Mouse (Mus musculus) retina, embryonic 14.5 days (tissue): ENCODE measurements around the gene Oxct2a.
"Not testable (repeated sequence)": the region's sequence is repeated elsewhere in the genome, so short reads cannot be mapped to it uniquely, and the experiment has no call there.

ENCODE experiments used
- DNase-seq: peaks from one replicate; pipeline ENCODE4 v3.0.0-alpha.2; 2015; ENCODE audit warnings: low spot score

Oxct2a gene

DNA sequence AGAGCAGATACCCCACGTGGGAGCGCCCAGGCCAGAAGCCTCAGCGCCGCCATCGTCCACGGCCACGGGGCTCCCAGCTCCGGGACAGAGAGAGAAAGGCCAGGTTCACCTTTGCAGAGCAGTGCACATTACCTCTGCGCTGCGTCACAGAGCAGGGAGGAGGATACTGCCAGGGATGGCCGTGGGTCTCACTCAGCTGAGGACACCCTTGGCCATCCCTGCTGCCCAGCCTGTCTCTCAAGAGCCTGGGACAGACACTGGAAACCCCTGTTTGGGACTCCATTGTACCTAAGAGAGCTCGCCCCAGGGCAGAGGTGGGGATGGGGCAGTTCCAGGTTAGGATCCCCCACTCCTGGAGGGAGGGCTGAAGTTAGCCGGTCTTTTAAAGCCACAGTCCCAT, at the start of gene Oxct2a:
Gene Oxct2a, minus strand, starts transcription at position 101 of the 400 bp plus-strand sequence.
- no peak for DNase-seq

DNA sequence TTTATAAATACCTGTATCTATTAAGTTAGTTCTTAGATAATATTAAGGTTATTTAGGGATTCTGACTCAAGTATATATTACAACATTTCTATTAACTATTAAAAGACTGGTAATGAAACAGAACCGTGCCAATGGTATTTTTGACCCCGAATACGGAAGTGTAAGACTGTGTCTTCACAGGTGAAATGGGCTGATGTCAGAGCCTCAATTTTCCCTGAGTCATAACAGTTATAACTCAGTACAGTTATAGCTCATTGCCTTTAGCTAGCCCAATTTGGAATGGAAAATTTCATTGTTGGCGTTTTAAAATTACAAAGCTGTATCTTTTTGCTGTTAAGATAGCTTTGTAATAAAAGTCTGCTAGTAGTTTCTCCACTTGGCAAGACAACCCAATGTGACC, 40.1 kb upstream of the Oxct2a start:
- DNase-seq = no peak

DNA sequence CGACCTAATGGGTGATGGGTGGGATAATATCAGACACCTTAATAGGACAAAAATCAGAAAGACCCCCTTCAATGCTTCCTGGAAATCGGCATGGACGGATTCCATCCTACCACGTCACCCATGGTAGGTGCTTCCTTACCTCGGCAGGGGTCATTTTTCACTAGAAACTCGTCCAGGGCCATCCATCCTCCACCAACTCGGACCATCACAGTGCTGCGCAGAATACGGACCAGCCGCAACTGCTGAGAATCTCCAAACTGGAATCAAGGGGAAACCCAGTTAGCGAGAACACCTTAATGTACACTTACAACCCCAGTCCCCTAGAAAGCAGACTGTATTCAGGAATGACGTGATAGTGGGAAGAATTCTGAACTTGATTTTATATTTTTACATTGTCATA, 37.3 kb upstream of the Oxct2a start:
- DNase-seq = no peak

DNA sequence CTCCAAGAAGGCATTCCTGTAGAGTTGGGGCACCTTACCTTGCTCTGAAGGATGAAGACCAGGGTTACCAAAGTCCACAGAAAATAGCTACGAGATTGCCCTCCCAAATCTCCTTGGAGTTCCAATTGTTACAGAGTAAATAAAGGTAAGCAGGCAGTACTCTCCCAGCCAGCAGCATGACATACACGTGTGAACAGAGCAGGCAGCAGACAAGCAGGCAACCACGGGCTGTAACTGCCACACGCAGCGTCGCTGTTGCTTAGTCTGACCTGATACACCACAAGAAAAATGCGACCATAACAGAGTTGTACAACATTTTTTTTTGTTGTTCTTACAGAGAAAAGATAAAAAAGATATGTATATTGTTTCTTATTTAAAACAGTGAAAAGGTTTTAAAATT, 35.2 kb upstream of the Oxct2a start:
- DNase-seq = no peak

DNA sequence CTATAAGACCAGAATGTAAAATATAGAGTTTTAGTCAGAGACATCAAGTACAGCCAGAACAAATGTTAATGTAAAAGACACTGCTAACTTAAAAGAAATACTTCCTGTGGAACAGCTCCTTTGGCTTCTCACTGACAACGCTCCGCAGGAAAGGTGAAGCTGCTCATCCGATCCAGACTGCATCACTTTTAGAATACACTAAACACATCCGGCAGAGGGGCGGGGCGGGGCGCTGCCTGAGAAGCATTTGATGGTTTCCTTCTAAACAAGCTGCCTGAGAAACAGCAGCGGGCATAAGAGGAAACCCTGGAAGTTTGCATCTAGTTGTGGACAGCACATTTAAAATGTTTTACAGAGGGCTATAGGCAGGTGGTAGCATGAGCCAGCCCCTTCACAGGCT, 32.5 kb upstream of the Oxct2a start:
- DNase-seq = no peak

DNA sequence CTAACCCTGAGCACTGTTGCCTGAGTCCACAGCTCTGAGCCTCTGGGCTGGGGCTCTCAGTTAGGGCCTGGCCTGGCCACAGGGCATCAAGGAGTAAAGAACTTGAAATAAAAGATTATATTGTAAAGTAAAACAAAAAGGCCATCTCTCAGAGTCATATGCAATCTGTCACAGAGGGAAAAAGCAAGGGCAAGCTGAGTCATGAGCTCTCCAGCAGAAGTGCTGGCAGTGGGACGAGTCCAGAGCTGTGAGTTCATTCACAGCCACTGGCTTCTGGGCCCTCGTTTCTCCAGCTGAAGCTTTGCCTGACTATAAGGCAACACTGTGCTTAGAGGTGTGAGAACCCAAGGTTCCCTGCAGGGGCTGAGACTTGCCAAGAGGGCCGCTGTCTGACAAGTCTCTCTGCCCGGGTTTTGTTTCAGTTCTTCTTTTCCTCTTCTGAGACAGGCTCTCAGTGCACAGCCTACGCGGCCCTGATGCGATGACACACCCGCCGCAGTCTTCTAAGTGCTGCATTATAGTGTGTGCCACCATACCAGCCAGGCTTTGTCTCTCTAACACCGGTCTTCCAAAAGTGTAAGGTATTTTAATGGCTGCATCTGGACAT, 29.9 kb upstream of the Oxct2a start:
- no peak for DNase-seq

DNA sequence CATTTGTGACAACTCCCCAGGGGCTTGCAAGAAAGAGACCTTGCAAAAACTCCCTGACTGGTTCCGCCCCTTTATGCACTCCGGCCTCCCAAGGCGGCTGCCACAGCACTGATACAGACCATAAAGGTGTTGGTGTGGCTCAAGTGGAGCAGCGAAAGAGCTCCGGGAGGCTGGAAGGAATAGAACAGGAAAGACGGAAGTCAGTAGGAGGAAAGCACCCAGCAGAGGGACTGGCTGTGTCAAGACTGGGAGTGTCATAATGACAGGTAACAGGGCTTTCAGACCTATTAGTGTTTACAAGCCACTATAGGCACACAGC, 20.0 kb upstream of the Oxct2a start:
- DNase-seq = no peak

DNA sequence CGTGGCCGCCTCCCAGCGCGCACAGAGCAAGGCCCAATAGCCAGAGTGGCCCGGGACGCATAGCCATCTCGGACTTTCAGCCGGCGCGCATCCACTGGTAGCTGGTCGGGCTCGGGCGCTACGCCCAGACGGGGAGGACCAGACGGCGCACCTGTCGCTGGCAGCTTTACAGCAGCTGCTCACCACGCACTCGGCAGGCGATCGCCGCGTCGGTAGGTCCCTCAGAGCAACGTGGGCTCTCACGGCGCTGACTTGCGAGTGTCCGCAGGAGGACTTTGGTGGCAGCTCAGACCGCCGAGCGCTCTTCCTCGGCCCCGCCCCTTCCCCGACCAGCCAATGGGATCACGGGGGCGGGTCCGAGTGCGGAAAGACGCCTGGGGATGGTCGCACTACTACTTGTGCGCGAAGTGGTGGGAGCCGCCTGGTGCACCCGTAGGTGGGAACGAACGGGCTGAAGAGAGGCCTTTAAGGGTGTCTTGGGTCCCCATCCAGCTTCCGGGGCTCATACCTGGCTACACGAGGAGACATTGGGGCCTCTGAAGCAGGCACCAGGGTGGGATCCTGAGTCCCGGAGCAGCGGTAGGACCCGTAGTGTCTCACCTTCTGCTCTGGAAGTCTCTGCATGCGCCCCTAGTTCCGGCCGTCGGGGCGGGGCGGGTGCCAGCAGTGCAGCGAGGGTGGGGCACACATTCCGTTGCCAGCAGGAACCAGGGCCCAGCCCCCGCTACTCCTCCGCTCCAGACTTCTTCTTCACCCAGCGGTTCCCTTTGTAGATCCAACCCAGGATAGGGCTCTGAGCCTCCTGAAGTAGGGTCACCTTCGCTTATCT, 19.4 kb upstream of the Oxct2a start, which contains the start of gene Bmp8a:
Gene Bmp8a, minus strand, starts transcription at position 611 of the 829 bp plus-strand sequence.
- DNase-seq = peak; percentile 84

DNA sequence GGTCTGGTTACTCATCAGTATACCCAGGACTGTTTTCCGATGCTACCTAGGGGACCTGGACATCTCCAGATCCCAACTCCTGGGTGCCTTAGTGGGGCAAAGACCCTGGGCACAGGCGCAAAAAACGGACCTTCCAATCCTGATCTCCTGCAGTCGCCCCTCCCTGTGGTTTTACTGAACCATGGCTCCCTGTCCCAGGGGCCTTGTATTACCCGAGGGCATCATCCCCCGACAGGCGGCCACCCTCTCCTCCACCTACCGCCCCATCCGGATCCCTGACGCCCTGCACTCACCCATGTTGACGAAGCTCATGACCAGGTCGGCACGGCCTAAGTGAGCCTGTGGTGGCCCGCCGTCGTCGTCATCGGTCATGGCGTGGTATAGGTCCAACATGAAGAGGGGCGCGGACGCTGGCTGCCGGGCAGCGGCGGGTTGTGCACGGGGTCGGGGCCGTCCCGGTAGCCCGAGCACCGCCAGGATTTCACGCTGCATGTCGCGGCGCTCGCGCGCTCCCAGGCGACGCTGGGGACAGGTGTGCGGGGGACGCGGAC, 18.7 kb upstream of the Oxct2a start:
- peak; percentile 20 for DNase-seq

DNA sequence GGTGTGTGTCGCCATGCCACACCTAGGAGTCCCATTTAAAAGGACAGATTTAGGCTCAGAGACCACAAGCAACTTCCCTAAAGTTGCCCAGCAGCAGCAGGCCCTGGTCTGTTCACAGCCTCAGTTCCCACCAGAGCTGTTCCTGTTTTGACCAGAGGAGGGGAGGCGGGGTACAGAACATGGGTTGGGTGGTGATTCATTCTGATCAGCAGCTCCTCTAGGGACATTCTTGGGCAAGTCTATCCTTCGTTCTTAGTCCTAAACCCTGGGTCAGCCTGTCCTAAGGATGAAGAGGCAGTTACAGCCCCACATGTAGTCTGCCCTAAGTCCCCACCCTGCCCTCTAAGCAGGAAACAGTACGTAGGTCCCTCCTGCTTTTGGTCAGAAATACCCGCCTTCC, 16.8 kb upstream of the Oxct2a start:
- no peak for DNase-seq

DNA sequence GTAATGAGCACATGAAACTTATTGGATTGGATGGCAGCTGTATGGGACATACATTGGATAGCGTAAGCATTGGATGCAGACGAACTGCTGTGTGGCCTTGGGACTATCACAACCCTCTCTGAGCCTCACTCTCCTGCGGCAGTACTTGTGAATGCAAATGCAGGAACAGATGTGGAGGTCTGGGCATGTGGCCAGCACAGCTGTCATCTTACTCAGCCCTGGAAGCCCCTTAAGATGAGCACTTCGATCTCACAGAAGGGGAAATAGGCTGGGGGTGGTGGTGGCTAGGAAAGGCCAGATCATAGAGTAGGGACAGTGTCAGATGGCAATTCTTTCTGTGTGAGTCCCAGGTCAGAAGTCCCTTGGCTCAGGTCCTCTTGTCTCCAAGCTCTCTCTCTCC, 14.3 kb upstream of the Oxct2a start:
- no peak for DNase-seq

DNA sequence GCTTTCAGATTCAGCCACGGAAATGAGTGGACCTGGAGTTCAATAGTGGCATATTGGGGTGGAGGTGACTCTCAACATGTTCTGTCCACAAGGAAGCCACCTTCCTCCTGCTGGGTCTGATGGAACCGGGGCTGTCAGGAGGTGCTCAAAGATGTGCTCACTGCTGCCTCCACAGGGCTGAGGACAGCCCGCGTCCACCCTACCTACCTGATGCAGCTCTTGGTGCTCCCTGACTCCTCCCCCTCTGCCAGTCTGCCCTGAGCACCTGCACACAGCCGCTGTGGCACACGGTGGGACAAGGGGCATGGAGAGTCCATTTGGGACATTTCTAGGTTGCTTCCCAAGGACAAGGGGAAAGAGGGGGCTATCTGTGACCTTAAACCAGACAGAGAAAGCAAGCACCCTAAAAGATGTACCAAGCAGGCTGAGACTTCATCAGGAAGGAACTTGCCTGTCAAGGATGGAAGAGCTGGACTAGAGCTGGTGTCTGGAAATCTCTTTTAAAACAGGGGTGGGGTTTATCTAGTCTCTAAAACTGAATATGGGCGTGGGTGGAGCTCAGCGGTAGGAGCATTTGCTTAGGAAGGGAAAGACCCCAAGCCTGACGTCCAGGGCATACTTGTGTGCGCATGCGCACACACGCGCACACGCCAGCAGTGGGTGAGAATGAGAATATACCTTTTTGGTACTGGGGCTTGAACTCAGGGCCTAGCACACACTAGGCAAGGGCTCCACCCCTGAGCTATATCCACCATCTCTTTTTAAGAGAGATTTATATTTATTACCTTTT, 12.6 kb upstream of the Oxct2a start:
- no peak for DNase-seq

DNA sequence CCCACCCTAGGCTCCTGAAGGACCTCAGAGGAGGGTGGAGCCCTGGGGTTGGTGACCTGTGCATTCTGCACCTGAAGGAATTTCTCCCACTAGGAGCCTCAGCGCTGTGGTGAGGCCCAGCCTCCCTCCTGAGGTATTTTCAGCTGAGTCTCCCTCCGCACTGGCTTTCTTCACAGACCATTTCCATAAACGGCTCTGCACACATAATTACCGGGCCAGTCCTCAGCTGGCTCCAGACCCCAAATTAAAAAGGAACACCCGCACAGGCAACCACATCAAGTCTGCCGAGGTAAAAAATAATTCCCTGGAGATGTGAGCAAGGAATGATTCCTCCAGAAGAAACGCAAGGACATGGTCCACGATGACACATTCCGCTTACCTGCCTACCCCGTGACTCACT, 11.8 kb upstream of the Oxct2a start:
- DNase-seq = not testable (repeated sequence)

DNA sequence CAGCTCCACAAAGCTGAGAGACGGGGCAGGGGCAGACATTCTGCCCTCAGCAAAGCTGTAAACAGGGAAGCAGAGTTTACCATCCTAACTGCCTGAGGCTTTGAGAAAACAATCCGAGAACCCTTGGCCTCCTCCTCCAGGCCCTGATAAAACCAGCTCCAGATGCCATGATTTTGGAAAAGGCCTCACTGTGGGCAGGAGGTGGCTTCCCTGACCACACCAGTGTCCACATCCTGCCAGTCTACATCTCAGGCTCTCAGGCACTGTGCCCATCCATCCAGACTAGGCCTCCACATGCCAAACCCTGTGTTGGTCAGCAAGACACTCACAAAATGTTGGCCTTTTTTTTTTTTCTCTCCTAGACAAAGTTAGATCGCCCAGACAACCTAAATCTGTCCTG, 10.7 kb upstream of the Oxct2a start:
- DNase-seq = no peak

DNA sequence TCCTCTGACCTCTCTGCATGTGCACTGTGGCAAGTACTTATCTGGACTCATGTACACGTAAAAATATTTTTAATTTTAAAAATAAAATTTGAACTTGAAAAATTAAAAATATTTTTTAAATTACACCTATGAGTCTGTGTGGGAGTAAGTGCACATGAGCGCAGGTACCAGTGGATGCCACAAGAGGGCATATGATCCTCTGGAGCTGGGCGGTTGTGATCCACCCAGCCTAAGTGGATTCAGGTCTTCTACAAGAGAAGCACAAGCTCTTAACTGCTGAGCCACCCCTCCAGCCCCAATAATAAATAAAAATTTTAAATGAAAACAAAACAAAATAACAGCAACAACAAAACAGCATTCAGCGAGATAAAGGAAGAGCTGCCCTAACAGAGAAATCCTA, 9.7 kb upstream of the Oxct2a start:
- no peak for DNase-seq

DNA sequence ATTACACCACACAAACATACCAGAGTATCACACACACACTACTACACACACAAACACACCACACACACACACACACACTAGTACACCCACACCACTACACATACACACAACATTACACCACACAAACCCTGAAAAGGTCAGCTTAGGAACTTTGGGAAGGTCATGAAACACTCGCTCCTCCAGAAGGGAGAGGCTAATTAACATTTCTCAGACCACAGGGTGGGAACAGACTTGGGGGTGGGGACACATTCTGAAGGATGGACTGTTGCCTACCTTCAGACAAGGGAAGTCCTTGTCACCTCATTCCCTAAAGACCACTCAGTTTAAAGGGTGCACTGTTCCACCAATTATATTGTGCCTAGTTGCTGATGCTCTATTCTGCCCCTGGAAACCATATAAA, 8.5 kb upstream of the Oxct2a start:
- DNase-seq = not testable (repeated sequence)

DNA sequence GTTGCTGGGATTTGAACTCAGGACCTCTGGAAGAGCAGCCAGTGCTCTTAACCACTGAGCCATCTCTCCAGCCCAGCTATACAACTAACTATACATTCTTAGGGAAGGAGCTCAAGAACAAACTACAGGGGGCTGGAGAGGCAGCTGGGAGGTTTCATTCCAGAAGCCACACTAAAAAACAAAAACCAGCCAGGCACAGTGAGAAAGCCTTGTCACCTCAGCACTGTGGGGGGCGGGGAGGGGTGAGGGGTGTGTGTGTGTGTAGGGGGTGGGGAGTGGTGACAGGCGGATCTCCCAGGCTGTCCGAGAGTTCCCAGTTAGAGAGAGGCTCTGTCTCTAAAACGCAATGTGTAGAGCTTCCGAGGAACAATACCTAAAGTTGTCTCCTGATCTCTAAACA, 7.9 kb upstream of the Oxct2a start:
- no peak for DNase-seq

DNA sequence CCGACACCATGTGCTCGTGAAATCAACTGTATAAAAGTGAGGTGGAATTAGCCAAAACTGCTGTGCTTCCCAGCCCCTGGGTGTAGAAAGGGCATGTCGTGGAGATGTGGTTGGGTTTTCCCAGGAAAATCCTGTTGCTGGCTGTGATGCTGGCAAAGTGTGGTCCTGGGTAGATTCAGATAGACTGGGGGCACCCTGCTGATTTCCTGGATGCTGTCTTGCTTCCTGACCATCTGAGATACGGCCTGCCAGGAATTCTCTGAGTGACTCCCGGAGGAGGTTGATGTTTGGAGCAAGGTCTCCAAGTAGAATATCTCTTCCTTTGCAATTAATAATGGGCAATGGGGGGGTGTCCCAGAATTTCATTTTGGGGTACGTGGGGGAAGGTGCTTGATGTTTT, 5.5 kb upstream of the Oxct2a start:
- DNase-seq = no peak

DNA sequence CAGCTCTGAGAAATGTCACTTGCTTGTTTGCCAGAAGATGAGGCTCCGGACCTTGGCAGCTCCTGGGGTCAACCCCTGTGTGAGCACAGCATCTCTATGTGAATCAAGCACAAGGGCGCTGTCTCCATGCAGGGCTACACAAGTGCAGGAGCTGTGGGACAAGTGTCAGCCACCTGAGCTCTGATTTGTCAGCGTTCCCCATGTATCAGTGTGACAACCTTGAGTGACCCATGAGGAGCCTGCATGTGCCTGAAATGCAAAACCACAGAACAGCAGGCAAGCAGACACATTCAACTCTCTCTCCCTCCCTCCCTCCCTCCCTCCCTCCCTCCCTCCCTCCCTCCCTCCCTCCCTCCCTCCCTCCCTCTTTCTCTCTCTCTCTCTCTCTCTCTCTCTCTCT, 4.2 kb upstream of the Oxct2a start:
- no peak for DNase-seq

DNA sequence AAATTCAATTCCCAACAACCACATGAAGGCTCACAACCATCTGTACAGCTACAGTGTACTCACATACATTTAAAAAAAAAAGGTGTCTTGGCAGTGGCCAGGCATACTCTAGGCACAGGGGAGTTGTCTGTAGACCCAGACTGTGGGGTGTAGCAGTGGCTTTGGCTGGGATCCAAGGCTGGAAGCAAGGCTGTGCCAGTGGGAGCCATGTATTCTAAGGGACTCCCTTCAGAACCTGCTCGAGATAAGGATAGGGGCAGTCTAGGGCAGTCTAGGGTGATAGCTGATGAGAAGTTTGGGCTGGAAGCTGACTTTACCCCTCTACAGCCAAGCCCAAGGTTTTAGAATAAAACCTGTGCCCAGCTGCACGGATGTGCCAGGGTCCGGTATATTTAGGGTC, 2.7 kb upstream of the Oxct2a start:
- DNase-seq = no peak

DNA sequence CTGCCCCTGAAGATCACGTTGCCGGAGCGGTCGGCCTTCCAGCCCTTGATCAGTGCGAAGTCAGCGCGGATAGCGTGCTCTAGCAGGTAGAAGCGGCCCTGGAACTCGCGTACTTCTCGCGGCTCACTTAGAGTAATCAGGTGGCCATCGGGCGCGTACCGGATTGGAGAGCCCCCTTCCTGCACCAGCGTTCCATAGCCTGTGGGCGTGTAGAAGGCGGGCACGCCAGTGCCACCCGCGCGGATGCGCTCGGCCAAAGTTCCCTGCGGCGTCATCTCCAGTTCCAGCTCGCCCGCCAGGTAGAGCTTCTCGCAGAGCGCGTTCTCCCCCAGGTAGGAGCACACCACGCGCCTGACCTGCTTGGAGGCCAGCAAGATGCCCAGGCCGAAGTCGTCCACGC, 524 bp downstream of the Oxct2a start:
- not testable (repeated sequence) for DNase-seq

DNA sequence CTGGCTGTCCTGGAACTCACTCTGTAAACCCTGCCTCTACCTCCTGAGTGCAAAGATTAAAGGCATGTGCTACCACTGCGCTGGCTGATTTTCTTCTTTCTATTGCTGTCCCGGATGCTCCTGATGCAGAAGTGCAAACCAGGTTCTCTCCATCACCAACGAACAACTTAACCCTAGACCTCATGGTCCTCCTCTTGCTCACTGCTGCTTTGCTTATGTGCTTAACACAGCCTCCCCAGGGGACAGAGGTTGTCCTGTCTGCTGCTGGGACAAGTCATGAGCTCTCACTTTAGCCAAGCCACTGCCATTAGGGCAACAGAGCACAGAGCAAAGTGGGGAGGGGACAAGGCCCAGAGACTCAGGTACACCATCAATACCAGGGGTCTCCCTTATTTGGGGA, 8.9 kb downstream of the Oxct2a start:
- DNase-seq = no peak

DNA sequence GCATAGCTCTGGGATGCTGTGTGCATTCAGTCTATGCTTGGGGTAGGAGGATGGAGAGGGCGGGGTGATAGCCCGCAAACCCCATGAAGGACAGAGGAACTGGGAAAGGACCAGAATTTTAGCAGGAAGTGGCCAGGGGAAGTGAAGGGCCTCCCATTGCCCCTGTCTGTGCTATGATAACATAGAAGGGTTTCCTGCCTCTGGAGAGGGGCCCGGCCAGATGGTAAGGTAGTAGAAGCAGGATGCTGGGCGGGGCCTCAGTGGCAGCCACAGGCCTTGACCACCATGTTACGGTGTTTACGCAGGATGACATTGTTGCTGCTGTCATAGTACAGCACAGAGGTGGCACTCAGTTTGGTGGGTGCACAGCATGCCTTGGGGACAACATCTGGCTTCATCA, 10.4 kb downstream of the Oxct2a start:
- DNase-seq = no peak
